Mouse (Mus musculus) T-cell, adult 2 months (primary cell): ENCODE measurements at regions not wholly inside any gene's neighbourhood (a gene's known extent, or its start where the extent isn't known, plus 50 kb on each side); places are given as distances from the start of the nearest gene placed in this dataset.
"Not testable (repeated sequence)": the region's sequence is repeated elsewhere in the genome, so short reads cannot be mapped to it uniquely, and the experiment has no call there.

ENCODE experiments used
- DNase-seq: peaks from one replicate; pipeline ENCODE4 v3.0.0; 2022; ENCODE audit warnings: low spot score

- DNase-seq: no peak
Measured at GRCm38 (mm10) chr17:16571403-16571802, 492.5 kb upstream of the Zfp960 start.

DNA sequence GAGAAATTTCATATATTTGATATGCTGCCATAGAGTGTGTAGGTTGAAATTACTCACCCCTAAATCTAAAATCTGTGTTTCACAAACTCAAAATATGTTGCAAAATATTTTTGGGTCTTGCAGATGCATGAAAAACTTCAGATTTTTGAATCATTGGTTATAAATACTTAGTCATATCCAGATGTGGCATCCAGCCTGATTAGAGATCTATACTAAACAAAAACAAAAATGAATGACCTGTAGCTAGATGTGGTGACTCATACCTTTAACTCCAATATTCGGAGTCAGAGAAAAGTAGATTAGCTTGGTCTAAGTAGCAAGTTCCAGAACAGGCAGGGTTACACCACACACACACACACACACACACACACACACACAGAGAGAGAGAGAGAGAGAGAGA, 475.1 kb upstream of the Zfp960 start:
- no peak for DNase-seq

DNA sequence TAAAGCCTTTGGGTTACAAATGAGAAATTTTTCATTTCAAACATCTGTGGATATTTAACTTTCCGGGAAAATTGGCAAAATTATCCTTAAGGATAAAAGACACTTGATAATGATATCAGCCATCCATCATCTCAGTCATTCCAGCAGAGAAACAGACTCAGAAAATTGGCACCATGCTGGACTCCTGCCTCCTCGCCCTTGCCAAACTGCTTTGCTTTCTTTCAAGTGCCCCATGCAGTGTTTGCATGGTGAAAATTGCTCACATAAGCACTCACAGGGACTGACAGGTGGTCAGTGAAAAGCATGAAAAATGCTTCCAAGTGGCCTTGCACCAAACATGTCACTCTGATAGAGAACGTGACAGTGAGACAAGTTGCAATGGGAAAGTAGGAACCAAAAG, 464.2 kb upstream of the Zfp960 start:
- no peak for DNase-seq

GRCm38 (mm10) chr17:16612405-16612979, 451.4 kb upstream of the Zfp960 start:
- no peak for DNase-seq

GRCm38 (mm10) chr17:16621931-16622556, 441.9 kb upstream of the Zfp960 start:
- DNase-seq: no peak

DNA sequence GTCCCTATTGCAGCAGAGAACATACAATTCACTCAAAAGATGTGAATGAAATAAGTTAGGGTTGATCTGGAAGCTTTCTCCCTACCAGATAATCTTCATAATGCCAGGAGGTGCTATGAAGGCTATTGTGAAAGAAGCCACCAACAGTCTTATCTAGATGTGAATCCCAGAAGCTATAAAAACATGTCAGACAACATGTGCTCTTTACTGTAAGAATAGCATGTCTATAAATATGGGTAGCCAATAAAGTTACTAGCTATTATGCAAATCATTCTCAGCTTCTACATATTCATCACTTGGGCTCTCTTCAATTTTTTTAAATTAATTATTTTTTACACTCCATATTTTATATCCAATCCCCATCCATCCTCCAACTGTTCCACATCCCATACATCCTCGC, 434.1 kb upstream of the Zfp960 start:
- no peak for DNase-seq

GRCm38 (mm10) chr17:16633426-16633825, 430.5 kb upstream of the Zfp960 start:
- DNase-seq: no peak

DNA sequence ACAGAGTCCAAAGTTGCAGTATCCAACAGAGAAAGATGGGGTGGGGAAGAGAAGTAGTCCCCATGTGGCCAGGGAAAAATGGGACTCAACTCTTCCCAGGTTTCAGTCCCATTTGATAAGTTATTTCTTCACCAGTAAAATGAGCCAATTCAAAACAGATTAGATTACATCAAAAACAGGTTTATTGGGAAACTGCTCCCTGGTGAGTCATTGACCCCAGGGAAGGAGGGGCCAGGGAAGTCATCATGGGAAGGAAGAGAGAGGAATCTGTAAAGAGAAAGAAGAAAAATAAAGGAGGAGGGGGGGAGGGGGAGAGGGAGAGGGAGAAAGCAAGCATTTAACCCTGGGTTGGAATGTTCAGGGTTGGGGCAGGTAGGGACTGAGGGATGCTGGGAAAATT, 426.4 kb upstream of the Zfp960 start:
- no peak for DNase-seq

- DNase-seq: no peak
Measured at GRCm38 (mm10) chr17:16647942-16648341, 416.0 kb upstream of the Zfp960 start.

GRCm38 (mm10) chr17:16665253-16665652, 398.7 kb upstream of the Zfp960 start:
- no peak for DNase-seq

DNA sequence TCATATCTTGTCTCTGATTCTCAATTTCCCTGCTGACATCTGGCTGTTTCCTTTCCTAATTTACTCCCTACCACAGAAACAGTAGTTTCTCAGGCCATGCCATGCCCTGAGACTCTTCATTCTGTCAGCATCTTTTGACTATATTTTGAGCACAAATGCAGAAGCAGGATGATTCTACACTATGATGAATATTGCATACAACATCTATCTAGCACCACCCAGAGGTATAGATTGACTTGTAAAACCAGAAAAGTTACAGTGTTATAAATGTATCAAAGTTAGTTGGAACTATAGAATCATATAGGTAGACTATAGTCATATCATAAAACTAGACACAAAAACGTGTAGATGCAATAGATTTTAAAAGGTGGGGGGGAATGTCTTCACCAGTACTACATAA, 396.3 kb upstream of the Zfp960 start:
- no peak for DNase-seq

DNA sequence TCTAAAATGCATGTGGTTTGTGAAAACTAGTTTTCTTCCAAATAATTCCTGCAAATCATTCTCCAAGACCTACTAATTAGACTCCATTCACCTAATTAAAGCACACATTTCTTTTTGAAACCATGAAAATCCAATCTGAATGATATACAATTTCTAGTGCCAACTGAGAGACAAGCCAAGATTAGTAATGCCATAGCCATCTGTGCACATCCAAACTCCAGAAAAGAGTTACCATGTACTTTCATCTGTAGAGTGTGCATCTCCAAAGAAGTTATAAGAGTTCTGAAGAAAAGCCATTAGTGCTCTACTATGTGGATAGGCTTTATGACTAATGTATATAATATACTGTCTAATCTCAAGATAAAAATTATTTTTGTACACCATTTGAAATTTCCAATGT, 359.7 kb upstream of the Zfp960 start:
- DNase-seq: no peak

GRCm38 (mm10) chr17:16705890-16706289, 358.0 kb upstream of the Zfp960 start:
- no peak for DNase-seq

- no peak for DNase-seq
Measured at GRCm38 (mm10) chr17:16726904-16727303, 337.0 kb upstream of the Zfp960 start.

DNA sequence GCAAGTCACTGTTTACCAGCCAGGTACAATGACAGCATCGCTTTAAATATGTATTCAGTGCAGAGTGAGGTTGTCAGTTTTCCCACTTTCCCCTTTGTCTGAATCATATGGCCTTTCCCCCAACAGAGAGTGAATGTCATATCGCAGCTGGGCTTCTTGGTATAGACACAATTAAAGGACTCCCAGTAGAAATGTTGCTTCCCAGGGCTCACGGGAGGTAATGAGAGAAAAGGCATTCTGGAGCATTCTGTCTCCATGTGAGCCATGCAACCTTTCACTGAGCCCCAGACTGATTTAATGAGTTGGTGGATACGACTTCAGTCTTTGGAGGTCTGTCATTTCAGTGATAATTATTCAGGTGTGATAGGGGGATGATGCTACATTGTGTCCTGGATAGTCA, 310.8 kb upstream of the Zfp960 start:
- no peak for DNase-seq

DNA sequence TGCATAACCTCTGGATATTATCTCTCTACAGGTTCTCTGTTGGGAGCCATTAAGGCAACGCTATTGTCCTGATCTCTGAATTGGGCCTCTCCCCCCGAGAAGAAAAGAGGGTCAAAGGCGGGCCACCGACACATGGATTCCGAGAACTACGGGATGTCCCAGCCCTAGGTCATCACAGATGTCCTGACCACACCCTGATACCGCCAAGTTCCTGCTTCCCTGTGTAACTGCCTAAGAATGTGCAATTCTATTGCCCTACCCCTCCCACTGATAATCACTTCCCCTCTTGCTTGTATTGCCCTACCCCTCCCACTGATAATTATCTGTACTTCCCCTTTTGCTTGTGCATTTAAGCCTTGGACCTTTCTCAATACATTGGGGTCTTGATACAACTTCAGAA, 293.3 kb upstream of the Zfp960 start:
- DNase-seq: not testable (repeated sequence)

GRCm38 (mm10) chr17:16798316-16798715, 265.6 kb upstream of the Zfp960 start:
- no peak for DNase-seq

GRCm38 (mm10) chr17:16804986-16805385, 258.9 kb upstream of the Zfp960 start:
- no peak for DNase-seq

GRCm38 (mm10) chr17:16818421-16818820, 245.5 kb upstream of the Zfp960 start:
- DNase-seq: no peak

DNA sequence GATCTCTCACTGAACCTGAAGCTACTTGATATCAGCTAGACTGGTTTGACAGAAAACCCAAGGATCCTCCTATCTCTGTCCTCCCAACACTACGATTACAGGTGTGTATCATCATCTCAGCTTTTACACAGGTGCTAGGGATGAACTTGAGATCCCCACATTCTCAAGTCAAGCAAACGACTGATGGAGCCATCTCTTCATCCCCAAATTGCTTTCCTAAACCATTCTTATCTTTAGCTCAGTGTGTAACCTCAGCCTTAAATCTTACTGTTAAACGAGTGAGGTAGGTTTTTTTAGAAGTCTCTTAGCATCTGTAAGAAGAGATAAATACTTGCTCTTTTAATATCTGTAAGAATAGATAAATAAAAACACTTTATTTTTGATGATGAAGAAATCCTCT, 242.2 kb upstream of the Zfp960 start:
- no peak for DNase-seq

- DNase-seq: no peak
Measured at GRCm38 (mm10) chr17:16839152-16839551, 224.8 kb upstream of the Zfp960 start.

DNA sequence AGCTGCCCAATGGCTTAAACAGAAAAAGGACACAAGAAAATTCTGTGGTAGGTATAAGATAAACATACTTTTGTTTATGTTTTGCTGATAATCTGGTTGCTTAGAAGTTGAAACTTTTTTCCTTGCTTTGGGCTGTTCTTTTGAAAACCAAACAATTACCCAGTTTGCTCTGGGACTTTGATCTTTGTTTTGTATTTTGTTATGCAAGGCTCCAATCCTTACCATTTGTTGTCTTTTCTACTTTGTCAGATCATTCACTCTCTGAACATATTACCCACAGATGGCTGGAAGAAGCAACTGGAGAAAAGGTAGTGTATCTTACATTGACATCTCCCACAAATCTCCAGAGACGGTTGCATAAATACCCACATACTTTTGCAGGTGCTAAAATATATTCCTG, 203.1 kb upstream of the Zfp960 start:
- DNase-seq: no peak

GRCm38 (mm10) chr17:16900791-16901190, 163.1 kb upstream of the Zfp960 start:
- no peak for DNase-seq

GRCm38 (mm10) chr17:16918191-16918590, 145.7 kb upstream of the Zfp960 start:
- no peak for DNase-seq
